Mouse (Mus musculus): ENCODE results near the gene Il10rb. TPM values are rescaled to one million over a fixed set of nuclear protein-coding genes. Genes with fewer than 3 reads are reported as not detected.

Il10rb gene
- polyA plus RNA-seq (2012; rRNA removed): 15.6 and 16.5 TPM in 2 replicates
- polyA plus RNA-seq (2014; fragmentation: Nextera tagmentation; extraction: Ambion mirVana): 23.5 and 24.3 TPM in 2 replicates

GRCm38 (mm10) chr16:91405640-91406584, at the start of gene Il10rb:
Il10rb (plus strand) TSS chr16:91406164.
- H3K9ac ChIP-seq (ENCODE audit: low read depth, low read length, severe bottlenecking): peak within 1 kb of the TSS; percentile 85
- ATAC-seq (ENCODE audit: low FRiP score, low read depth) (peak; percentile 74), DNase-seq (ENCODE audit: low spot score) (peak; percentile 65)
- peak within 1 kb of the TSS; percentile 71 for H3K27ac ChIP-seq (replicated peaks; ENCODE audit: low read depth, low read length)
- 3% methylated on average over 43 of the region's 51 CpGs for WGBS
- peak within 1 kb of the TSS; percentile 97 for H3K4me2 ChIP-seq (replicated peaks; ENCODE audit: low read depth, low read length, severe bottlenecking)
- no peak for TF ChIP-seq POLR2A (IDR thresholded peaks at IDR 0.05; ENCODE audit: borderline replicate concordance, extremely low read depth, insufficient read depth, insufficient read length)
- no peaks in the 10 kb centered on the region for H3K27me3 ChIP-seq (ENCODE audit: control insufficient read depth, insufficient read depth, low read length)
- peaks cover 8% of the 10 kb centered on the region for H3K36me3 ChIP-seq (ENCODE audit: control insufficient read depth, insufficient read depth, low read length)
- H3K9me3 ChIP-seq (ENCODE audit: control insufficient read depth, low read length): no peaks in the 10 kb centered on the region
- peak within 1 kb of the TSS; percentile 73 for H3K4me3 ChIP-seq (replicated peaks; ENCODE audit: low read length)
- peaks cover 25% of the 10 kb centered on the region for H3K4me1 ChIP-seq (ENCODE audit: control insufficient read depth, insufficient read depth, low read length)

- Histone ChIP-seq H3K4me2 (replicated peaks; ENCODE audit: low read depth, low read length, severe bottlenecking) (no peak overlapping the region), H3K9me3 (ENCODE audit: control insufficient read depth, low read length) (no peaks in the 10 kb centered on the region), H3K4me3 (replicated peaks; ENCODE audit: low read length) (no peak overlapping the region), H3K9ac (ENCODE audit: low read depth, low read length, severe bottlenecking) (no peak overlapping the region), H3K27me3 (ENCODE audit: control insufficient read depth, insufficient read depth, low read length) (peaks cover 4% of the 10 kb centered on the region; the same call in 1 of the 2 replicates), H3K4me1 (ENCODE audit: control insufficient read depth, insufficient read depth, low read length) (no peaks in the 10 kb centered on the region; the same call in 1 of the 2 replicates), H3K27ac (replicated peaks; ENCODE audit: low read depth, low read length) (no peak overlapping the region), H3K36me3 (ENCODE audit: control insufficient read depth, insufficient read depth, low read length) (no peaks in the 10 kb centered on the region)
- 76% methylated on average over 10 of the region's 10 CpGs for WGBS
- no peak for ATAC-seq (ENCODE audit: low FRiP score, low read depth)
- DNase-seq (ENCODE audit: low spot score): no peak
- no peak for TF ChIP-seq POLR2A (IDR thresholded peaks at IDR 0.05; ENCODE audit: borderline replicate concordance, extremely low read depth, insufficient read depth, insufficient read length)
These were observed 49.0 kb upstream of the Il10rb start for GRCm38 (mm10) chr16:91356760-91357525.

GRCm38 (mm10) chr16:91357526-91357900, 48.5 kb upstream of the Il10rb start:
- H3K36me3 ChIP-seq (ENCODE audit: control insufficient read depth, insufficient read depth, low read length): no peaks in the 10 kb centered on the region
- 41% methylated on average over 10 of the region's 10 CpGs for WGBS

GRCm38 (mm10) chr16:91358555-91358954, 47.4 kb upstream of the Il10rb start:
- 44% methylated on average over 8 of the region's 8 CpGs for WGBS
- no peak for TF ChIP-seq POLR2A (IDR thresholded peaks at IDR 0.05; ENCODE audit: borderline replicate concordance, extremely low read depth, insufficient read depth, insufficient read length)

More at GRCm38 (mm10) chr16:91357526-91357900, 48.5 kb upstream of the Il10rb start:
- DNase-seq (ENCODE audit: low spot score): no peak
- no peak for TF ChIP-seq POLR2A (IDR thresholded peaks at IDR 0.05; ENCODE audit: borderline replicate concordance, extremely low read depth, insufficient read depth, insufficient read length)
- no peak for ATAC-seq (ENCODE audit: low FRiP score, low read depth)
- peaks cover 3% of the 10 kb centered on the region; the same call in 1 of the 2 replicates for H3K4me1 ChIP-seq (ENCODE audit: control insufficient read depth, insufficient read depth, low read length)
- peaks cover 4% of the 10 kb centered on the region; the same call in 1 of the 2 replicates for H3K27me3 ChIP-seq (ENCODE audit: control insufficient read depth, insufficient read depth, low read length)
- no peak overlapping the region for H3K4me2 ChIP-seq (replicated peaks; ENCODE audit: low read depth, low read length, severe bottlenecking)
- H3K9me3 ChIP-seq (ENCODE audit: control insufficient read depth, low read length): no peaks in the 10 kb centered on the region
- H3K27ac ChIP-seq (replicated peaks; ENCODE audit: low read depth, low read length): no peak overlapping the region
- H3K9ac ChIP-seq (ENCODE audit: low read depth, low read length, severe bottlenecking): no peak overlapping the region
- no peak overlapping the region for H3K4me3 ChIP-seq (replicated peaks; ENCODE audit: low read length)

GRCm38 (mm10) chr16:91359531-91359930, 46.4 kb upstream of the Il10rb start:
- DNase-seq (ENCODE audit: low spot score) (no peak), ATAC-seq (ENCODE audit: low FRiP score, low read depth) (no peak)
- H3K36me3 ChIP-seq (ENCODE audit: control insufficient read depth, insufficient read depth, low read length): no peaks in the 10 kb centered on the region
- H3K27me3 ChIP-seq (ENCODE audit: control insufficient read depth, insufficient read depth, low read length): no peaks in the 10 kb centered on the region
- no peak overlapping the region for H3K4me3 ChIP-seq (replicated peaks; ENCODE audit: low read length)
- H3K9ac ChIP-seq (ENCODE audit: low read depth, low read length, severe bottlenecking): no peak overlapping the region
- no peak for TF ChIP-seq POLR2A (IDR thresholded peaks at IDR 0.05; ENCODE audit: borderline replicate concordance, extremely low read depth, insufficient read depth, insufficient read length)
- peaks cover 15% of the 10 kb centered on the region for H3K4me1 ChIP-seq (ENCODE audit: control insufficient read depth, insufficient read depth, low read length)
- H3K9me3 ChIP-seq (ENCODE audit: control insufficient read depth, low read length): no peaks in the 10 kb centered on the region
- WGBS: 83% methylated on average over 13 of the region's 13 CpGs
- no peak overlapping the region for H3K4me2 ChIP-seq (replicated peaks; ENCODE audit: low read depth, low read length, severe bottlenecking)
- no peak overlapping the region for H3K27ac ChIP-seq (replicated peaks; ENCODE audit: low read depth, low read length)

More at GRCm38 (mm10) chr16:91358555-91358954, 47.4 kb upstream of the Il10rb start:
- ATAC-seq (ENCODE audit: low FRiP score, low read depth): no peak
- Histone ChIP-seq H3K27ac (replicated peaks; ENCODE audit: low read depth, low read length) (no peak overlapping the region), H3K4me2 (replicated peaks; ENCODE audit: low read depth, low read length, severe bottlenecking) (no peak overlapping the region), H3K4me3 (replicated peaks; ENCODE audit: low read length) (no peak overlapping the region), H3K9me3 (ENCODE audit: control insufficient read depth, low read length) (no peaks in the 10 kb centered on the region), H3K36me3 (ENCODE audit: control insufficient read depth, insufficient read depth, low read length) (no peaks in the 10 kb centered on the region), H3K9ac (ENCODE audit: low read depth, low read length, severe bottlenecking) (no peak overlapping the region), H3K27me3 (ENCODE audit: control insufficient read depth, insufficient read depth, low read length) (no peaks in the 10 kb centered on the region), H3K4me1 (ENCODE audit: control insufficient read depth, insufficient read depth, low read length) (peaks cover 11% of the 10 kb centered on the region)
- peak; percentile 79 for DNase-seq (ENCODE audit: low spot score)

All from limb, embryonic 14.5 days (tissue).